Mouse (Mus musculus): ENCODE measurements at regions not wholly inside any gene's neighbourhood (a gene's known extent, or its start where the extent isn't known, plus 50 kb on each side); places are given as distances from the start of the nearest gene placed in this dataset.

DNA sequence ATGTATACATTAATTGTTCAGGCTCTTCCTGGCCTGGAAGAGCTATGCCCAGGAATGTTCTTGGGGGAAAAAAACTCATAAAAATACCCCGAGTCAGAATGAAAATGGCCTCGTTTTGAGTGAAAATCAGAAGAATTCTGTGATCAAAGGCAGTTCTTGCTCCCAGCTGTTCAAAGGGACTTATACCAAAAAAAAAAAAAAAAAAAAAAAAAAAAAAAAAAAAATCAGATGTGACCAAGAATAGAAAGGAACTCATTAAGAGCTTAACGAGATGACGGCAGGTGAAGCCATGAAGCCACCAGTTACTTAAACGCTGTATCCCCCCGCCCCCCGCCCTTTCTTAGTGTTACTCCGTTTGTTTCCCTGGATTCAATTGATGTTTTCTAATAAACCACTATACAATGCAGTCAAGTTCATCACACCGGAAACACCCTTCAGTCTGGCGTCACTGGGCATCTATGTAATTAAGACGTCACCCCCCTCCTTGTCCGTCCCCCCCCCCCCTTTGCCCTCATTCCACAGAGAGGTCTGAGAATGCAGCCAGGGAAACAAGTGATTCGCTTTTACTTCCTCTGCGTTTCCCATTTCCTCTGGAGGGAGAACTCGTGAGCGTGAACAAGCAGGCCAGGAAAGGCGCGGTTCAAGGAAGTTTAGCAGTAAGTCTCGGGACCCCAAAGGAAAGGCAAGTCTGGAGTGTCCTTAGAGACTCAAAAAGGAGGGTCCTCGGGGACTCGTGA, 99.1 kb downstream of the Zfp326 start:
- Histone ChIP-seq H3K4me3 (ENCODE audit: low read depth, low read length) (peak overlapping the region; percentile 24; the same call in 1 of the 2 replicates), H3K27me3 (ENCODE audit: control insufficient read depth, insufficient read depth, low read length) (no peaks in the 10 kb centered on the region; the same call in 1 of the 2 replicates), H3K27ac (ENCODE audit: insufficient read depth, low read depth, low read length) (no peak overlapping the region), H3K36me3 (ENCODE audit: control insufficient read depth, insufficient read depth, low read length) (no peaks in the 10 kb centered on the region), H3K4me1 (ENCODE audit: control insufficient read depth, insufficient read depth, insufficient read length, low read length) (no peaks in the 10 kb centered on the region)
- WGBS: 58% methylated on average over 21 of the region's 21 CpGs
- no peak for TF ChIP-seq CTCF (IDR thresholded peaks at IDR 0.05; ENCODE audit: extremely low read depth, insufficient read length, insufficient replicate concordance, low read depth, low read length)
- TF ChIP-seq POLR2A (IDR thresholded peaks at IDR 0.05; ENCODE audit: low read depth, low read length): no peak

DNA sequence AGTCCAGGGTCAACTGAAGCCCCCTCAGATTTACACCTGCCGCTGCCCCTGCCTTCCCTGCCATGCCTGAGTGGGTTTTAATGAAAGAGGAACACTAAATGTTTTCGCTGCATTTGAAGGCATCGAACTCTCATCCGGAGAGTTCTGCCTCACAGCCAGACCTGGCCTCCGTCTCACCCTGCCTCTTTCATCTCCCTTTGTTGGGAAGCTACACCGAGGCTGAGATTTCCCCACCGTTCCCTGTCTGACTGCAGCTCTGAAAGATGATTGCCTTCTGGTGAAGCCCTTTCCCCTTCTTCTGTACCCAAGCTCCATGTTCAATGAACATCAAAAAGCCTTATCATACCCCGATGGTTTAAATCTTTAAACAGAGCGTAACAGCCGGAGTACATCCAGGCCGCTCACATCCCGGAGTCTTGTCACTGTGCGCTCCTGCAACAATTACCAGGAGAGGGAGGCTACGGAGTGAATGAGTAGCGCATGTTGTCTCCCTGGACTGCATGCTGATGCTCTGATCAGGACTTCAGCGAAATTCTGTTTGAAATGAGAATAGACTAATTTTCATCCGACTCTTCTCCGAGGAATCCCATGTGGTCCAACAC, 98.3 kb downstream of the Zfp326 start:
- Histone ChIP-seq H3K27ac (ENCODE audit: insufficient read depth, low read depth, low read length) (no peak overlapping the region), H3K4me1 (ENCODE audit: control insufficient read depth, insufficient read depth, insufficient read length, low read length) (no peaks in the 10 kb centered on the region), H3K36me3 (ENCODE audit: control insufficient read depth, insufficient read depth, low read length) (no peaks in the 10 kb centered on the region), H3K27me3 (ENCODE audit: control insufficient read depth, insufficient read depth, low read length) (no peaks in the 10 kb centered on the region; the same call in 1 of the 2 replicates), H3K4me3 (ENCODE audit: low read depth, low read length) (no peak overlapping the region)
- TF ChIP-seq POLR2A (IDR thresholded peaks at IDR 0.05; ENCODE audit: low read depth, low read length) (no peak), CTCF (IDR thresholded peaks at IDR 0.05; ENCODE audit: extremely low read depth, insufficient read length, insufficient replicate concordance, low read depth, low read length) (no peak)
- 85% methylated on average over 18 of the region's 18 CpGs for WGBS

Measured in small intestine, adult 2 months (tissue).